Mouse (Mus musculus) hindbrain, embryonic 11.5 days (tissue): ENCODE measurements around the gene Cpne1. TPM values are rescaled to one million over a fixed set of nuclear protein-coding genes. Genes with fewer than 3 reads are reported as not detected.

Experiments
- ATAC-seq: fragments of 200-750 bp; cut with Nextera tagmentation; 2 replicates; pipeline ENCODE4 v1.8.0; 2017; ENCODE audit warnings: mild to moderate bottlenecking, moderate TSS enrichment, moderate library complexity; ENCODE audit not compliant: low FRiP score
- DNase-seq: peaks from one replicate; pipeline ENCODE4 v3.0.0-alpha.2; 2015; ENCODE audit warnings: low spot score
- H3K27ac ChIP-seq: fragments of 300-500 bp; sonication (generic); 2 replicates; pipeline ENCODE4 v1.5.1; 2014; ENCODE audit warnings: mild to moderate bottlenecking, low read depth, low read length
- H3K27me3 ChIP-seq: fragments of 300-500 bp; sonication (generic); 2 replicates; pipeline ENCODE4 v1.6.1; 2014; ENCODE audit warnings: mild to moderate bottlenecking, low read length, moderate library complexity, mixed read lengths; ENCODE audit not compliant: control insufficient read depth, insufficient read depth
- H3K36me3 ChIP-seq: fragments of 300-500 bp; sonication (generic); 2 replicates; pipeline ENCODE4 v1.6.1; 2014; ENCODE audit warnings: mild to moderate bottlenecking, low read length, moderate library complexity, mixed read lengths; ENCODE audit not compliant: control insufficient read depth, insufficient read depth
- H3K4me1 ChIP-seq: fragments of 300-500 bp; sonication (generic); replicated peaks from 2 replicates; pipeline ENCODE4 v1.6.1; 2014; ENCODE audit warnings: low read length, mixed read lengths; ENCODE audit not compliant: control insufficient read depth, insufficient read depth
- H3K4me2 ChIP-seq: fragments of 300-500 bp; sonication (generic); replicated peaks from 2 replicates; pipeline ENCODE4 v1.6.1; 2014; ENCODE audit warnings: mild to moderate bottlenecking, low read depth, low read length
- H3K4me3 ChIP-seq: fragments of 300-500 bp; sonication (generic); 2 replicates; pipeline ENCODE4 v1.5.1; 2014; ENCODE audit warnings: low read depth, low read length
- H3K9ac ChIP-seq: fragments of 300-500 bp; sonication (generic); 2 replicates; pipeline ENCODE4 v1.6.1; 2014; ENCODE audit warnings: low read depth, low read length
- H3K9me3 ChIP-seq: fragments of 300-500 bp; sonication (generic); 2 replicates; pipeline ENCODE4 v1.6.1; 2016; ENCODE audit warnings: low read length; ENCODE audit not compliant: control insufficient read depth
- WGBS: fragments of 180-500 bp; shearing (Covaris S2); extraction: QIAGEN DNeasy Blood & Tissue Kit; methylation state at CpG from one replicate; pipeline ENCODE4 v1.1.7; 2014; 5-methylcytosine and 5-hydroxymethylcytosine counted together
- polyA plus RNA-seq: library from polyadenylated mRNA; unstranded; fragments of >200 nt; fragmentation: Nextera tagmentation; extraction: Ambion mirVana; gene quantifications from 2 replicates; pipeline ENCODE4 v1.2.1, GENCODE M21; 2014

Cpne1 gene
- polyA plus RNA-seq, 1 experiment from 2014 or later = 45.1 TPM

DNA sequence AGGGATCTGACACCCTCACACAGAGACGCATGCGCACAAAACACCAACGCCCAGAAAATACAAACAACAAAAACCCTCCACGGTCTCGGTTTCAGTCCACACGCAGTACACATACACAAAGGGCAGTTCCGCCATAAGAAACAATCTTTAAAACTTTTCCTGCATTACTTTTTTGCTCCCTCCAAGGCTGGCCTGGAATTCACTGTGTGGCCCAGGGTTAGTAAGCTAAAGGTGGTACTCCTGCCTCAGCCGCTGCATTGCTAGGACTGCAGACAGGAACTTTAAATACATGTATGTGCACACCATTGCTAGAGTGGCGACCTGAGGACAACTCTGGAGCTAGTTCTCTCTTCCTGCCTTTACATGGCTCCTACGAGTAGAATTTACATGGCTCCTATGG, 40.5 kb downstream of the Cpne1 start:
- H3K27me3 ChIP-seq = no peaks in the 10 kb centered on the region
- H3K9me3 ChIP-seq = no peaks in the 10 kb centered on the region
- no peak overlapping the region for H3K9ac ChIP-seq
- H3K4me2 ChIP-seq = no peak overlapping the region
- no peaks in the 10 kb centered on the region for H3K4me1 ChIP-seq
- no peak for ATAC-seq
- no peak overlapping the region for H3K27ac ChIP-seq
- DNase-seq = no peak
- 96% methylated on average over 10 of the region's 10 CpGs for WGBS
- peaks cover 10% of the 10 kb centered on the region; the same call in 1 of the 2 replicates for H3K36me3 ChIP-seq
- H3K4me3 ChIP-seq = no peak overlapping the region

DNA sequence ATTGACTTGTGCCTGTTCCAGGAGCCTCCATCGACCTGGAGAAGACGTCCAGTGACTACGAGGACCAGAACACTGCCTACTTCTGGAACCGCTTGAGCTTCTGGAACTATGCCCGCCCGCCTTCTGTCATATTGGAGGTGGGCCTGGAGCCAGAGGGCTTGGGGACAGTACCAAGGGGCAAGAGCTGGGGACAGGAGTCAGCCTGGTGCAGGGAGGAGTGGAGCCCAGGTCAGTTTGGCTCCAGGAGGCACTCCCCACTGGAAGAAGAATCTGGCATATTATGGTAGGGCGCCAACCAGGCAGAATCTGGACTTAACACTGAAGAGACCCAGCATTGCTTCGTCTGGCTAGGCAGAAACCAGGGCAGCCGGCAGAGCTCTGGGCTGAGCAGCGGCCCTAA, 43.8 kb downstream of the Cpne1 start:
- DNase-seq = no peak
- WGBS = 97% methylated on average over 10 of the region's 10 CpGs

DNA sequence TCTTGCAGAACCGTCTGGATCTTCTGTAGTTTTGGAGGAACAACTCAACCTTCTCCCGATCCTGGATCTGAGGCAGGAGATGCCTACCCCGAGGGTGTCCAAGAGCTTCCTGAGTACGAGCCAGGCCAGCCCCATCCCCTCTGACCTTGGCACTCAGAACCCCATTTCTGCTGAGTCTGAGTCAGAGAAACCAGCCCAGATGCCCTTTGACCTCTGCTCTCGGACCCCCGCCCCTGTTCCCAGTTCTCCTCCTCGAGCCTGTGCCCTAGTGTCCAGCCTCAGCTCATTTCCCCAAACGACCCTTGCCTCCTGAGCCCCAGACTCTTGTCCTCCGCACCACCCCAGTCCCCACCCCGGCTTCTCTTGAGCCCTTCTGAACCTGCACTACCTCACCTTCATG, 45.6 kb downstream of the Cpne1 start:
- no peak for DNase-seq

More for the DNA sequence above, 43.8 kb downstream of the Cpne1 start:
- ATAC-seq = no peak
- no peak overlapping the region for H3K4me3 ChIP-seq
- no peaks in the 10 kb centered on the region for H3K4me1 ChIP-seq
- 0 out of 2 replicates have a peak, but pooled peaks cover 2% of the 10 kb centered on the region for H3K36me3 ChIP-seq
- no peak overlapping the region for H3K4me2 ChIP-seq
- H3K27me3 ChIP-seq = no peaks in the 10 kb centered on the region
- H3K27ac ChIP-seq = no peak overlapping the region
- no peak overlapping the region for H3K9ac ChIP-seq
- H3K9me3 ChIP-seq = no peaks in the 10 kb centered on the region

DNA sequence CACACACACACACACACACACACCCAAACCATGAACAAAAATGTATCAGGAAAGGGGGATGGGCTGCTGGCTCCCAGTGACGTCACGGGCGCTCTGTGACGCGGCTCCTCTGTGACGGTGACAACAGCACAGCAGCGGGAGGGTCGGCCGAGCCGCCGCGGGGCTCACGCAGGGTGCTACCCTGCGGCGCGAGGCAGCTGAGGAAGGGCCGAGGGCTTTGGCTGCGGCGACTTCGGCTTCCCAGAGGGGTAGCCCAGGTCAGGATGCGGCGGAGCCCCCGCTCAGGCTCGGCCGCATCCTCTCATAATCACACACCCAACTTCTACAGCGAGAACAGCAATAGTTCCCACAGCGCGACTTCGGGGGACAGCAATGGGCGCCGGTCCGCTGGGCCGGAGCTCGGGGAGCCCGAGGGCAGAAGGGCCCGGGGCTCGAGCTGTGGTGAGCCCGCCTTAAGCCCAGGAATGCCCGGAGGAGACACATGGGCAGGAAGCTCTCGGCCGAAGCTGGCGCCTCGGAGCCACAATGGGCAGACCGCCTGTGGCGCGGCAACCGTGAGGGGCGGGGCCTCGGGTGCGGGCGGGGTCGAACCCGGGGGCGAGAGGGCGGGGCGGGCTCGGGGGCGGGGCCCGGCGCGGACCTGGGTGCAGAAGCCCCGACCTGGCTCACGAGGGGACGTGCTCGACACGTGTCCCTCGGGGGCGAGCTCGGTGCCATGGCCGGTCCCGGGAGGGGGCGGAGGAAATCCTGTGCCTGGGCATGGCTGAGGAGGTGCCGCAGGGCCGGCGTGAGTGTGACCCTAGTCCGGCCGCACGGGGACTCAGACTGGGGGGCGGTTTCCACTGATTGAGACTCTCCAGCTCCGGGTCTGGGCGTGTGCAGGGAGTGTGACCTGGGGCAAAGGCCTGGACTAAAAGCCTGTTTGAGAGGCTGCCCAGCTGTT, 46.4 kb downstream of the Cpne1 start, which contains the start of gene Spag4:
Spag4 (plus strand) TSS at position 77 of the 943 bp plus-strand sequence.
- ATAC-seq (peak; percentile 81), DNase-seq (peak; percentile 88)

More for the DNA sequence above, 45.6 kb downstream of the Cpne1 start:
- ATAC-seq = peak; percentile 34; the same call in 1 of the 2 replicates
- Histone ChIP-seq H3K4me2 (peak overlapping the region; percentile 92), H3K9ac (peak overlapping the region; percentile 80; the same call in 1 of the 2 replicates), H3K4me1 (no peaks in the 10 kb centered on the region), H3K27ac (no peak overlapping the region), H3K9me3 (no peaks in the 10 kb centered on the region), H3K27me3 (no peaks in the 10 kb centered on the region), H3K4me3 (peak overlapping the region; percentile 67), H3K36me3 (0 out of 2 replicates have a peak, but pooled peaks cover 2% of the 10 kb centered on the region)
- 29% methylated on average over 10 of the region's 10 CpGs for WGBS

DNA sequence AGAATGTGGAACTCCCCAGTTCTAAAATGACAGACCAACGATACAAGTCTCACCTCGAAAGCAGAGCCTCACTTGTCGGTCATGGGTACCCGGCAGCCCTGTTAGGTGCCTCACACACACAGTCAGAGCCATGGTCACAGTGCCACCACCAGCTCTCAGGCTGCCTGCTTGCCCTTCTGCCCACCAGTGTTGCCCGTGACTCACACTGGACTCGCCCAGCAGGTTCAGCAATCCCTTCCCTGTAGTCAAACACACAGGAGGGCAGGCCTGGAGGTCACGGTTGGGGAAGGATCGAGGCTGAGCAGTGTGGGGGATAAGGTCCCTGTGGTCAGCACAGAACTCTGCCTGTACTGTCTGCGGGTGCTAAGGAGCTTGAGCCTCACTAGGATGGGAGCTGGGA, 58.9 kb downstream of the Cpne1 start, which contains the start of gene Fer1l4:
Fer1l4 (minus strand) TSS at position 132 of the 400 bp plus-strand sequence.
- Histone ChIP-seq H3K4me2 (no peak within 1 kb of the TSS), H3K4me3 (no peak within 1 kb of the TSS), H3K36me3 (no peaks in the 10 kb centered on the region), H3K9ac (no peak within 1 kb of the TSS), H3K9me3 (no peaks in the 10 kb centered on the region), H3K27me3 (no peaks in the 10 kb centered on the region), H3K27ac (no peak within 1 kb of the TSS), H3K4me1 (no peaks in the 10 kb centered on the region)
- 81% methylated on average over 9 of the region's 9 CpGs for WGBS
- no peak for ATAC-seq
- no peak for DNase-seq

More for the DNA sequence above, 46.4 kb downstream of the Cpne1 start, which contains the start of gene Spag4:
- 1% methylated on average over 71 of the region's 81 CpGs for WGBS
- H3K27me3 ChIP-seq = no peaks in the 10 kb centered on the region
- no peaks in the 10 kb centered on the region for H3K4me1 ChIP-seq
- no peaks in the 10 kb centered on the region for H3K9me3 ChIP-seq
- H3K4me3 ChIP-seq = peak within 1 kb of the TSS; percentile 67
- H3K36me3 ChIP-seq = no peaks in the 10 kb centered on the region
- peak within 1 kb of the TSS; percentile 66 for H3K27ac ChIP-seq
- peak within 1 kb of the TSS; percentile 80 for H3K9ac ChIP-seq
- H3K4me2 ChIP-seq = peak within 1 kb of the TSS; percentile 92

DNA sequence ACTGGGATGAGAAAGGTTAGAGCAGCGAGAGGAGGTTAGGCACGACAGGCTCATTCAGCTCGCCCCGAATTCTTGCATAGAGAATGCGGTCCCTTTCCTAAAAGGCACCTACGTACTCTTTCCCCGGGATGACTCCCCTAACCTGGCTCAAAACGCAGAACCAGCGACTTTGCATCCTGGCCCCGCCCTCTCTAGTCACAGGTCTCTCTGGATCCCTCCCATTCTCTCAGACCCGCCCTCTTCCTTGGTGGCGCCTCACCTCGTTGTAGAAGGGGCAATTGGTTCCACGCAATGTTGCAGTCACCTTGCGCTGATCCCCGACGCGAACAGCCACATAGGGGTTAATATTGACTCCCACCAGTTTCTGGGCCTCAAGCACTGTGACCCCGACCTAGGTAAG, 63.8 kb downstream of the Cpne1 start:
- Histone ChIP-seq H3K4me1 (no peaks in the 10 kb centered on the region), H3K9me3 (no peaks in the 10 kb centered on the region), H3K9ac (no peak overlapping the region), H3K4me3 (no peak overlapping the region), H3K27ac (no peak overlapping the region), H3K4me2 (no peak overlapping the region; the same call in 1 of the 2 replicates), H3K36me3 (no peaks in the 10 kb centered on the region), H3K27me3 (peaks cover 4% of the 10 kb centered on the region; the same call in 1 of the 2 replicates)
- no peak for ATAC-seq
- 7% methylated on average over 19 of the region's 19 CpGs for WGBS
- no peak for DNase-seq

DNA sequence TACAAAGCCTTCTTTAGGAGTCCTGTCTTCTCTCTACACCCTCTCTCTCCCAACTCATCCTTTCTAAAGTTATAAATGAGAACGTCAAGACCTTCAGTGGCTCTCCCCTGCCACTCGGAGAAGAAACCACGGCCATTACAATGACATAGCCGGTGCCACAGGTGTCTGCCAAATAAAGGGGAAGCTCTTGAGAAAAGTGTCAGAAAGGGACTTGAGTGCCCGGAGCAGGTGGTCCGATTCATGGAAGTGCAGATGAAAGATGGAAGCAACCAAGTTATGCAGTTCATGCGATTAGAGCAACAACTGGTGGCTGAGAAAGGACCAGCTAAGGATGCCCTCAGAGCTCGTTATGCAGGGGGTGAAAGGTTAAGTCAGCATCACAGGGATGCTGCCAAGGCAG, 68.9 kb downstream of the Cpne1 start:
- Histone ChIP-seq H3K36me3 (no peaks in the 10 kb centered on the region), H3K9ac (no peak overlapping the region), H3K27ac (no peak overlapping the region), H3K4me1 (no peaks in the 10 kb centered on the region), H3K4me2 (no peak overlapping the region), H3K27me3 (peaks cover 4% of the 10 kb centered on the region; the same call in 1 of the 2 replicates), H3K9me3 (no peaks in the 10 kb centered on the region), H3K4me3 (no peak overlapping the region)
- WGBS = 78% methylated on average over 8 of the region's 8 CpGs
- no peak for ATAC-seq
- DNase-seq = no peak

DNA sequence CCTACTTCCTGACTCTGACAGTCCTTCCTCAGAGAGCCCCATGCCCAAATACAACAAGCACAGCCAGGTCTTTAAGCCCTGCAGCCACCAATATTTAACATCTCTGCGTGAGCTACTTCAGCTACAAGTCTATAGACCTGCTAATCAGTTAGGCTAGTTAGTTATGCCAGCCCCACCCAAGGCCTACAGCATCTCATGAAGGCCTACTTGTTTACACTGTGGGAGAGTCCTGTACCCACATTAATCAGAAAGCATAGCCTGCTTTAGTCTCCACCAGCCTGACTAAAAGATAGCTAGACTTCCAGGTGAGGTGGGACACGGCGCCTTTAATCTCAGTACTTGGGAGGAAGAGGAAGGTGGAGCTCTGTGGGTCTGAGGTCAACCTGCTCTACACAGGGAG, 72.4 kb downstream of the Cpne1 start:
- H3K4me2 ChIP-seq = no peak overlapping the region
- 96% methylated on average over 3 of the region's 3 CpGs for WGBS
- no peaks in the 10 kb centered on the region for H3K4me1 ChIP-seq
- no peak for ATAC-seq
- no peak overlapping the region for H3K27ac ChIP-seq
- H3K9me3 ChIP-seq = no peaks in the 10 kb centered on the region
- no peaks in the 10 kb centered on the region for H3K36me3 ChIP-seq
- no peak overlapping the region for H3K9ac ChIP-seq
- DNase-seq = no peak
- H3K27me3 ChIP-seq = no peaks in the 10 kb centered on the region
- no peak overlapping the region for H3K4me3 ChIP-seq
